ENCODE assay signal across 16 mouse cellular contexts in the genomic region with DNA sequence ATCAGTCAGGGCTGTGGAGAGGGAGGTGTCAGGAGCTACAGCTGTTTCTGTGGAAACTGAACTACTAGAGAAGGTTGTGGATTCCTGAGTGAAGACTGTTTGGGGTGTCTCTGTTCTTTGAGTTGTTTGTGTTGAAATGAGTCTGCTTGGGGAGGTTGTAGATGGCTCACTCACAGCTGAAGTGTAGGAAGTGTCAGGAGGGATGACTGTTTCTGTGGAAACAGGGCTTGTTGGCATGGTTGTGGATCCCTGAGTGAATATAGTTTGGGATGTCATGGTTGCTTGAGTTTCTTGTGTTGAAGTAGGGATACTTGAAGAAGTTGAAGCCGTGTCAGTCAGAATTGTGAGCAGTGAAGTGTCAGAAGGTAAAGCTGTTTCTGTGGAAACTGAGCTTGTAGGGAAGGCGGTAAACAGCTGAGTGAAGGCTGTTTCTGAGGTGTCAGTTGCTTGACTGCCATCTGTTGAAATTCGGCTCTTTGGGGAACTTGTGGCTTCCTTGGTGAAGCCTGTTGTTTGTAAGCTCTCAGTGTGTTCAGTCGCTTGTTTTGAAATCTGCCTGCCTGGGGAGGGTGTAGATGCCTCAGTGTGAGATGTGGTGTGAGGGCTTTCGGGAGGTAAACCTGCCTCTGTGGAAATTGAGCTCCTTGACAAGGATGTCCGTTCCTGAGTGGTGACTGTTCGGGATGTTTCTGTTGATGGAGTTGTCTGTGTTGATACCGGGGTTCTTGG. TPM values are rescaled to one million over a fixed set of nuclear protein-coding genes. Genes with fewer than 3 reads are reported as not detected.
A peak's percentile ranks its signal among the peaks of the same experiment; 100 is the strongest.
DNase-seq lines count a peak whose midpoint lies in the region; ATAC-seq and TF ChIP-seq lines count a peak whose summit lies in the region.
"Had no signal": no experiment of that assay in that cellular context is flagged by ENCODE, and none has a peak within 500 bp of the region (broad histone marks: within the 10 kb centered on the region; RNA-seq: fewer than 3 reads in every experiment).

No protein-coding gene starts in this region.

- no peaks in the 10 kb centered on the region for H3K36me3 ChIP-seq in thymus, adult 2 months (ENCODE audit: control insufficient read depth, insufficient read depth, low read length)
- H3K36me3 ChIP-seq in limb, embryonic 10.5 days = no peaks in the 10 kb centered on the region
- H3K36me3 ChIP-seq: embryonic facial prominence, embryonic 13.5 days; neural tube, embryonic 15.5 days; stomach, embryonic 15.5 days had no signal

- H3K27ac ChIP-seq in layer of hippocampus, adult 2 months = no peak overlapping the region; the same call in 1 of the 2 replicates
- H3K27ac ChIP-seq in thymus, adult 2 months (ENCODE audit: control insufficient read depth, insufficient read depth, low read length) = no peak overlapping the region
- H3K27ac ChIP-seq in limb, embryonic 10.5 days = no peak overlapping the region
- H3K27ac ChIP-seq: embryonic facial prominence, embryonic 13.5 days; neural tube, embryonic 15.5 days; stomach, embryonic 15.5 days had no signal

- ATAC-seq in common myeloid progenitor, adult 5-6 weeks (replicated peaks; ENCODE audit: low read depth, poor library complexity, severe bottlenecking) = peak; percentile 93

- H3K9me3 ChIP-seq in limb, embryonic 10.5 days (replicated peaks) = no peaks in the 10 kb centered on the region; the same call in 1 of the 2 replicates
- H3K9me3 ChIP-seq: embryonic facial prominence, embryonic 13.5 days; neural tube, embryonic 15.5 days; stomach, embryonic 15.5 days had no signal

- no peaks in the 10 kb centered on the region; the same call in 1 of the 2 replicates for H3K27me3 ChIP-seq in thymus, adult 2 months (ENCODE audit: control insufficient read depth, insufficient read depth, low read length)
- H3K27me3 ChIP-seq in limb, embryonic 10.5 days (ENCODE audit: low read depth, poor library complexity, severe bottlenecking) = no peaks in the 10 kb centered on the region
- H3K27me3 ChIP-seq: neural tube, embryonic 15.5 days; stomach, embryonic 15.5 days had no signal

- peak; percentile 17 to 25 for DNase-seq in layer of hippocampus, adult 2 months (ENCODE audit: low spot score in 2 of 2)
- no peak for DNase-seq in layer of hippocampus, postnatal 10 days (ENCODE audit: low spot score in 2 of 2)
- peak; percentile 23 for DNase-seq in lung, postnatal 36 days
- DNase-seq in thymus, adult 2 months = peak; percentile 27
- DNase-seq in cerebellum, postnatal 25 days = no peak
- DNase-seq in limb, embryonic 10.5 days (ENCODE audit: low spot score) = no peak
- DNase-seq: gastrocnemius, postnatal 10 days; heart, postnatal 14 days had no signal

- no peak for TF ChIP-seq POLR2A in thymus, adult 2 months (IDR thresholded peaks at IDR 0.05; ENCODE audit: control insufficient read depth, extremely low read depth, insufficient read depth, low read length, poor library complexity)

- H3K4me1 ChIP-seq in thymus, adult 2 months (replicated peaks; ENCODE audit: control insufficient read depth, insufficient read depth, low read length) = peaks cover 4% of the 10 kb centered on the region
- H3K4me1 ChIP-seq in limb, embryonic 10.5 days = no peaks in the 10 kb centered on the region
- H3K4me1 ChIP-seq: embryonic facial prominence, embryonic 13.5 days; neural tube, embryonic 15.5 days; stomach, embryonic 15.5 days had no signal

- no peak for TF ChIP-seq CTCF in layer of hippocampus, adult 2 months (conservative IDR thresholded peaks at IDR 0.05)
- no peak for TF ChIP-seq CTCF in thymus, adult 2 months (IDR thresholded peaks at IDR 0.05; ENCODE audit: borderline replicate concordance, control insufficient read depth, extremely low read depth, insufficient read depth, low read length, poor library complexity)

- no peak overlapping the region for H3K4me3 ChIP-seq in layer of hippocampus, adult 2 months
- no peak overlapping the region for H3K4me3 ChIP-seq in thymus, adult 2 months (ENCODE audit: control insufficient read depth, insufficient read depth, low read length)
- H3K4me3 ChIP-seq in limb, embryonic 10.5 days = no peak overlapping the region
- H3K4me3 ChIP-seq: embryonic facial prominence, embryonic 13.5 days; neural tube, embryonic 15.5 days; stomach, embryonic 15.5 days had no signal

- WGBS in thymus, adult 2 months = 49% methylated on average over 8 of the region's 8 CpGs
- WGBS in limb, embryonic 10.5 days = 80% methylated on average over 8 of the region's 8 CpGs

RNA-seq across cellular contexts. Expression of a gene that starts 30.7 kb away (rescaled TPM):
- total RNA-seq in layer of hippocampus, adult 2 months (2021) = not detected
- total RNA-seq in layer of hippocampus, postnatal 10 days (2021) = not detected
- total RNA-seq in common myeloid progenitor, adult 5-6 weeks (2017) = not detected in 2 replicates
- polyA plus RNA-seq in thymus, adult 2 months (2012; rRNA removed) = 0.52 and 0.86 TPM in 2 replicates
- not detected in 2 replicates for polyA plus RNA-seq in limb, embryonic 10.5 days (2016; fragmentation: Nextera tagmentation; extraction: Ambion mirVana)
- total RNA-seq: CH12.LX; gastrocnemius, postnatal 10 days; heart, postnatal 14 days; left cerebral cortex, postnatal 36 days had no signal
- polyA plus RNA-seq: embryonic facial prominence, embryonic 13.5 days; kidney, embryonic 14.5 days; lung, embryonic 16.5 days; neural tube, embryonic 15.5 days had no signal

RNA-seq across cellular contexts. Expression of a gene that starts 32.4 kb away (rescaled TPM):
- 1 to 10 TPM; 3.6 to 4.2 TPM for total RNA-seq in layer of hippocampus, adult 2 months (2021)
- 1 to 10 TPM; 3.5 to 5.2 TPM for total RNA-seq in layer of hippocampus, postnatal 10 days (2021)
- total RNA-seq in common myeloid progenitor, adult 5-6 weeks (2017) = 0.82 TPM in 1 of 2 replicates, not detected in the other
- 8.7 and 14.7 TPM in 2 replicates for polyA plus RNA-seq in thymus, adult 2 months (2012; rRNA removed)
- polyA plus RNA-seq in limb, embryonic 10.5 days (2016; fragmentation: Nextera tagmentation; extraction: Ambion mirVana) = not detected in 2 replicates
- total RNA-seq: CH12.LX had no signal
- polyA plus RNA-seq: embryonic facial prominence, embryonic 13.5 days; lung, embryonic 16.5 days had no signal

Comparison
In these comparisons a context has a peak if more than half of its experiments do, and no peak if none do; other contexts are left out.
1. DNase-seq: peak in layer of hippocampus, adult 2 months (2 of 2), lung, postnatal 36 days (single experiment) and thymus, adult 2 months (single experiment); none in layer of hippocampus, postnatal 10 days (0 of 2), cerebellum, postnatal 25 days (0 of 2) and limb, embryonic 10.5 days (single experiment).